Comparison of ENCODE assay signal across 40 mouse cellular contexts in the genomic region with DNA sequence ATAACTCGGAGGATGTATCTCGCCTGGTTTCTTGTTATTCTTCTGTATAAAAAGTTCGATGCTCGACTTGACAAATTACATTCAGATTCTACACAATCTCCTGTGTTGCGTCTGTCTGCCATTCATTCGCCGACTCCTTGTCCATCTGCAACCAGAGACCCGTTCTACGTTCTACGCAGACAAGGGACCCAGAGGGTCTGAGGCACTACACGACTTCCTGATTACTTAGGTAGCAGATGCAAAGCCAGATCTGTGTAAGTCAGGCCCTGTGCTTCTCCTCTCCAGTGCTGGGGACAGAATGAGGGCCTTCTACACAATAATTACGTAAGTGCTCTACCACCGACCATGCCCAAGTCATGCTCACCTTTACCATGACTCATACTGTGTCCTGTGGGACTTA. TPM values are rescaled to one million over a fixed set of nuclear protein-coding genes. Genes with fewer than 3 reads are reported as not detected.
"Had no signal": no experiment of that assay in that cellular context is flagged by ENCODE, and none has a peak within 500 bp of the region (broad histone marks: within the 10 kb centered on the region; RNA-seq: fewer than 3 reads in every experiment).

No protein-coding gene starts in this region.

RNA-seq across cellular contexts. Expression of a gene that starts 18.0 kb away (rescaled TPM):
- total RNA-seq: left cerebral cortex, postnatal 14 days; left cerebral cortex, postnatal 25 days; left cerebral cortex, postnatal 36 days; left cerebral cortex, postnatal 4 days; liver, adult 2 months; megakaryocyte progenitor cell, adult 5-6 weeks; megakaryocyte, adult 5-6 weeks; megakaryocyte-erythroid progenitor cell, adult 5-6 weeks; midbrain, postnatal 0 days; monocyte, adult 5-6 weeks had no signal
- polyA plus RNA-seq: limb, embryonic 10.5 days; limb, embryonic 11.5 days; limb, embryonic 12.5 days; limb, embryonic 13.5 days; limb, embryonic 14.5 days; limb, embryonic 15.5 days; liver, adult 2 months; liver, embryonic 11.5 days; liver, embryonic 12.5 days; liver, embryonic 13.5 days; liver, embryonic 14.5 days; liver, embryonic 15.5 days; liver, embryonic 16.5 days; liver, postnatal 0 days; lung, adult 2 months; lung, embryonic 14.5 days; lung, embryonic 15.5 days; lung, embryonic 16.5 days; lung, postnatal 0 days; macrophage; midbrain, embryonic 10.5 days; midbrain, embryonic 11.5 days; midbrain, embryonic 12.5 days; midbrain, embryonic 13.5 days; midbrain, embryonic 14.5 days; midbrain, embryonic 15.5 days; midbrain, embryonic 16.5 days; midbrain, postnatal 0 days; myocyte; neural tube, embryonic 11.5 days; neural tube, embryonic 12.5 days; neural tube, embryonic 13.5 days had no signal

RNA-seq across cellular contexts. Expression of a gene that starts 42.3 kb away (rescaled TPM):
- total RNA-seq: left cerebral cortex, postnatal 14 days; left cerebral cortex, postnatal 25 days; left cerebral cortex, postnatal 36 days; left cerebral cortex, postnatal 4 days; megakaryocyte progenitor cell, adult 5-6 weeks; megakaryocyte, adult 5-6 weeks; megakaryocyte-erythroid progenitor cell, adult 5-6 weeks; midbrain, postnatal 0 days; monocyte, adult 5-6 weeks had no signal
- polyA plus RNA-seq: limb, embryonic 10.5 days; limb, embryonic 11.5 days; limb, embryonic 12.5 days; limb, embryonic 14.5 days; limb, embryonic 15.5 days; lung, adult 2 months; lung, embryonic 14.5 days; macrophage; midbrain, embryonic 10.5 days; midbrain, embryonic 11.5 days; midbrain, embryonic 12.5 days; midbrain, embryonic 13.5 days; midbrain, embryonic 14.5 days; midbrain, embryonic 16.5 days; midbrain, postnatal 0 days; myocyte; neural tube, embryonic 11.5 days; neural tube, embryonic 12.5 days; neural tube, embryonic 13.5 days had no signal
